Mouse (Mus musculus): ENCODE measurements at regions not wholly inside any gene's neighbourhood (a gene's known extent, or its start where the extent isn't known, plus 50 kb on each side); places are given as distances from the start of the nearest gene placed in this dataset.
A peak's percentile ranks its signal among the peaks of the same experiment; 100 is the strongest.

- no peaks in the 10 kb centered on the region for H3K27me3 ChIP-seq (replicated peaks; ENCODE audit: insufficient read depth, low read length)
- H3K9me3 ChIP-seq (ENCODE audit: low read length), result no peaks in the 10 kb centered on the region
- no peak overlapping the region for H3K4me2 ChIP-seq (replicated peaks; ENCODE audit: low read depth, low read length)
- WGBS, result 79% methylated on average over 4 of the region's 4 CpGs
- no peak overlapping the region for H3K27ac ChIP-seq (ENCODE audit: low read length)
- DNase-seq (ENCODE audit: low spot score), result no peak
- no peak for TF ChIP-seq EP300 (IDR thresholded peaks at IDR 0.05)
- TF ChIP-seq CTCF (IDR thresholded peaks at IDR 0.05), result no peak
- ATAC-seq, result no peak
- no peak overlapping the region for H3K9ac ChIP-seq (replicated peaks; ENCODE audit: low read depth)
- no peaks in the 10 kb centered on the region for H3K4me1 ChIP-seq (ENCODE audit: insufficient read depth, low read depth, low read length)
- no peaks in the 10 kb centered on the region for H3K36me3 ChIP-seq (ENCODE audit: insufficient read depth, low read length)
- no peak overlapping the region for H3K4me3 ChIP-seq (ENCODE audit: low read depth, low read length)
Observed at GRCm38 (mm10) chr13:19902786-19903185, 78.7 kb upstream of the Gpr141 start.

GRCm38 (mm10) chr13:19897191-19897590, 73.1 kb upstream of the Gpr141 start:
- H3K9ac ChIP-seq (replicated peaks; ENCODE audit: low read depth), result no peak overlapping the region
- no peak overlapping the region for H3K4me2 ChIP-seq (replicated peaks; ENCODE audit: low read depth, low read length)
- WGBS, result 76% methylated on average over 1 of the region's 1 CpGs
- H3K9me3 ChIP-seq (ENCODE audit: low read length), result no peaks in the 10 kb centered on the region
- no peak overlapping the region for H3K4me3 ChIP-seq (ENCODE audit: low read depth, low read length)
- no peaks in the 10 kb centered on the region for H3K27me3 ChIP-seq (replicated peaks; ENCODE audit: insufficient read depth, low read length)
- no peak for DNase-seq (ENCODE audit: low spot score)
- no peaks in the 10 kb centered on the region for H3K4me1 ChIP-seq (ENCODE audit: insufficient read depth, low read depth, low read length)
- H3K27ac ChIP-seq (ENCODE audit: low read length), result no peak overlapping the region
- no peaks in the 10 kb centered on the region for H3K36me3 ChIP-seq (ENCODE audit: insufficient read depth, low read length)
- no peak for ATAC-seq
- TF ChIP-seq EP300 (IDR thresholded peaks at IDR 0.05) (no peak), CTCF (IDR thresholded peaks at IDR 0.05) (no peak)

DNA sequence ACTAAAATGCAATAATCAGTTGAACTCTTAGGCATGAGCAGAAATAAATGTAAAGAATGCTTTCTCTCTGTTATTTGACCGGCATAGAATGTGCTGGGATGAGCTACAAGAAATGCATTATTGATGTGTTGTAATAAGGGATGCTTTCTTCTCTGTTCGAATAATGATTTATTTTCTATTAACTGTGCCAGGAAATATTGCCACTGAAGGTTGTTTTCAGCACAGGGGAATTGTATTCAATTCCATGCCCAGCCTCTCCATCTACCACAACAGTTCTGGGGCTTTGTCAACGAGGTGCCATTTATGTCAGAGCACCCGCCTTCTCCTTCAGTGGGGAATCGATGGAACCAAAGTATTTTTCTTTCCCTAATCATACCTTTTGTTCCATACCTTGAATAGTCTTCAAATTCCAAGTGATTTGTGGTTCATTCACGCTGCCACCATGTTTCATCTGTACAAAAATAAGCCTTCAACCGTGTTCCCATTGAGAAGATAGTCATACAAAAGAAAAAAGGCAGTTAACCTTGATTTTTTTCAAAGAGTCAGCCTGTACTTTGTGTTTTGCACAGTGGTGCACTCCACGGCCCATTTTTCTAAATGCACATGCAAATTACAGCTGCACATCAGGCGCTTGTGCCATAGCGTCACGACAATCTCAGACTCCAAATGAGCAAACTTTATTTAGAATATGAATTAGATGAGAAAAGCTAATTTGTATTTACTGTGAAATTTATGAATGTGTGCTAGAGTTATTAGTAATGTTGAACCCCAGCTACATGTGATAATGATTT, 65.1 kb upstream of the Gpr141 start:
- Histone ChIP-seq H3K4me3 (ENCODE audit: low read depth, low read length) (no peak overlapping the region), H3K9ac (replicated peaks; ENCODE audit: low read depth) (no peak overlapping the region), H3K27ac (ENCODE audit: low read length) (no peak overlapping the region), H3K9me3 (ENCODE audit: low read length) (no peaks in the 10 kb centered on the region), H3K4me1 (ENCODE audit: insufficient read depth, low read depth, low read length) (no peaks in the 10 kb centered on the region), H3K27me3 (replicated peaks; ENCODE audit: insufficient read depth, low read length) (no peaks in the 10 kb centered on the region), H3K36me3 (ENCODE audit: insufficient read depth, low read length) (no peaks in the 10 kb centered on the region), H3K4me2 (replicated peaks; ENCODE audit: low read depth, low read length) (no peak overlapping the region)
- no peak for DNase-seq (ENCODE audit: low spot score)
- TF ChIP-seq EP300 (IDR thresholded peaks at IDR 0.05) (no peak), CTCF (IDR thresholded peaks at IDR 0.05) (no peak)
- ATAC-seq, result no peak
- WGBS, result 80% methylated on average over 11 of the region's 11 CpGs

DNA sequence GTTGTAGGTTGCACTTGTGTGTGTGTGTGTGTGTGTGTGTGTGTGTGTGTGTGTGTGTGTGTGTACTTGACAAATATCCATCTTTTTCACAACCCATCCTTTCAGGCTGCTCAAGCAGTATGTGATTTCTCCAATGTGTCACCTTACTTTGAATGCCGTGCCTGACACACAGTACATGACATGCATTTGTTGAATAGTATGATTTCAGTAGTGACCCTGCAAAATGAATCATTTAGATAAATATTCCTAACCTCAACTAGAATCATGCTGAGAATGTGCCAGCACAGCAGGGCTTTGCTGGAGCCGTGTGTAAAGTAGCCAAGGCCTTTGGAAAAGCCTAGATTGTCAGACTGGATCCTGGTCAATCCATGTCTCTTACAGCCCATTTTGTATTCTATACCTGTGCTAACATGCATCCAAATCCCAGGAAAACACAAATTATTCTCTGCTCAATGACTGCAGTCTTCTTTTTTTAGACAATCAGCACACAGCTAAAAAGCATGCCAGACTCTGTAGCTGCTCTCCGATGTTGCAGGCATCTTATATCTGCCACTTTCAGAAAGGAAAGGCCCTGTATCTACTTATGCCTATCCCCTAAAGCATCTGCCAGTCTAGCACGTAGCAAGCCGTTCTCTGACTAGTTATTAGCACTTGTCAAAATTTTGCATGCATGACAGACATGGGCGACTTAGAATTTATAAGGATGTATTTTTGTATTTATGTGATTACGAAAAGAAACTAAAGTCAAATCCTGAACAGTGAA, 60.0 kb upstream of the Gpr141 start:
- H3K36me3 ChIP-seq (ENCODE audit: insufficient read depth, low read length), result no peaks in the 10 kb centered on the region
- no peaks in the 10 kb centered on the region for H3K9me3 ChIP-seq (ENCODE audit: low read length)
- H3K4me2 ChIP-seq (replicated peaks; ENCODE audit: low read depth, low read length), result no peak overlapping the region
- H3K27ac ChIP-seq (ENCODE audit: low read length), result no peak overlapping the region
- TF ChIP-seq EP300 (IDR thresholded peaks at IDR 0.05) (no peak), CTCF (IDR thresholded peaks at IDR 0.05) (no peak)
- WGBS, result 81% methylated on average over 7 of the region's 7 CpGs
- no peak overlapping the region for H3K9ac ChIP-seq (replicated peaks; ENCODE audit: low read depth)
- ATAC-seq (no peak), DNase-seq (ENCODE audit: low spot score) (no peak)
- H3K27me3 ChIP-seq (replicated peaks; ENCODE audit: insufficient read depth, low read length), result no peaks in the 10 kb centered on the region
- no peak overlapping the region for H3K4me3 ChIP-seq (ENCODE audit: low read depth, low read length)
- no peaks in the 10 kb centered on the region for H3K4me1 ChIP-seq (ENCODE audit: insufficient read depth, low read depth, low read length)

DNA sequence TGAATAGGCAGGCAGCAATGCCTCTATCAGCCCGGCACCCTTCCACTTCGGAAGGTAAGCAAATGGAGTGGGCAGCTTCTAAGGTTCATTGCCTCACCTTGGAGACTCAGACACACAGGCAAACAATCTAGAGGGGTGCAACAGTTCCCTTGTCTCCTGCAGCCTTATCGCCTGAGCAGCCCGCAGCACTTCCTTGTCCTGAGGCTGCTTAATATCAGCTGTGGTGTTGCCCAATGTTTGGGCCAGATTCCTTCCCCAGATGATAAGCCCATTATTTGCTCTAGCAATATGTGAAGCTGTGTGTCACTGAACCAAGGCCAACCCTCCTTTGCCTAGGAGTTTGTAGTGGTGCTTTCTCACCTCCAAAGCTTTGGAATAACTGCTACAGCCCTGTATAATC, 58.8 kb upstream of the Gpr141 start:
- H3K4me3 ChIP-seq (ENCODE audit: low read depth, low read length), result no peak overlapping the region
- H3K4me2 ChIP-seq (replicated peaks; ENCODE audit: low read depth, low read length), result no peak overlapping the region
- ATAC-seq, result peak; percentile 81
- no peaks in the 10 kb centered on the region for H3K36me3 ChIP-seq (ENCODE audit: insufficient read depth, low read length)
- DNase-seq (ENCODE audit: low spot score), result peak; percentile 61
- 39% methylated on average over 4 of the region's 4 CpGs for WGBS
- H3K9me3 ChIP-seq (ENCODE audit: low read length), result no peaks in the 10 kb centered on the region
- no peaks in the 10 kb centered on the region for H3K27me3 ChIP-seq (replicated peaks; ENCODE audit: insufficient read depth, low read length)
- H3K9ac ChIP-seq (replicated peaks; ENCODE audit: low read depth), result no peak overlapping the region
- no peak for TF ChIP-seq CTCF (IDR thresholded peaks at IDR 0.05)
- H3K27ac ChIP-seq (ENCODE audit: low read length), result no peak overlapping the region
- H3K4me1 ChIP-seq (ENCODE audit: insufficient read depth, low read depth, low read length), result no peaks in the 10 kb centered on the region

DNA sequence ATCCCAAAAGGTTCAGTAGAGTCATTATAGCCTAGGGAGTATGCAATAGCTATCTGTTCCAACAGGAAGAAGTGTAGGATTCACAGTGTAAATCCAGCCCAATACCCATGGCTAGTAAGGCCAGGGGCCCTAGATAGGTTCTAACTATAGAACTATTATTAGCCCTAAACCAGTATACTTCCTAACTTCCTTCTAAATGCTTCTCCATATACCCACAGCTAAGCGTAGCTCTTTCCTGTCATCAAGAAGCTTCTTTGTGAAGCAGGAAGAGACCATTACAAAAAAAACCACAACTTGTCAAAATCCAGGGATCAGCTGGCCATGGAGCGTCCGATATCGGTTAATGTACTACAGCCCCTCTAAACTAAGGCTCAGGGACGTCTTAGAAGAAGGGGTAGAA, 57.7 kb upstream of the Gpr141 start:
- Histone ChIP-seq H3K36me3 (ENCODE audit: insufficient read depth, low read length) (no peaks in the 10 kb centered on the region), H3K4me2 (replicated peaks; ENCODE audit: low read depth, low read length) (no peak overlapping the region), H3K27me3 (replicated peaks; ENCODE audit: insufficient read depth, low read length) (no peaks in the 10 kb centered on the region), H3K4me3 (ENCODE audit: low read depth, low read length) (no peak overlapping the region), H3K9me3 (ENCODE audit: low read length) (no peaks in the 10 kb centered on the region), H3K27ac (ENCODE audit: low read length) (no peak overlapping the region), H3K9ac (replicated peaks; ENCODE audit: low read depth) (no peak overlapping the region), H3K4me1 (ENCODE audit: insufficient read depth, low read depth, low read length) (no peaks in the 10 kb centered on the region)
- TF ChIP-seq CTCF (IDR thresholded peaks at IDR 0.05), result no peak
- no peak for TF ChIP-seq EP300 (IDR thresholded peaks at IDR 0.05)
- DNase-seq (ENCODE audit: low spot score) (no peak), ATAC-seq (no peak)
- WGBS, result 73% methylated on average over 5 of the region's 5 CpGs

All from lung, postnatal 0 days (tissue).